Mouse (Mus musculus): Measurements from ENCODE around the gene Arhgap32.

Gene Arhgap32

DNA sequence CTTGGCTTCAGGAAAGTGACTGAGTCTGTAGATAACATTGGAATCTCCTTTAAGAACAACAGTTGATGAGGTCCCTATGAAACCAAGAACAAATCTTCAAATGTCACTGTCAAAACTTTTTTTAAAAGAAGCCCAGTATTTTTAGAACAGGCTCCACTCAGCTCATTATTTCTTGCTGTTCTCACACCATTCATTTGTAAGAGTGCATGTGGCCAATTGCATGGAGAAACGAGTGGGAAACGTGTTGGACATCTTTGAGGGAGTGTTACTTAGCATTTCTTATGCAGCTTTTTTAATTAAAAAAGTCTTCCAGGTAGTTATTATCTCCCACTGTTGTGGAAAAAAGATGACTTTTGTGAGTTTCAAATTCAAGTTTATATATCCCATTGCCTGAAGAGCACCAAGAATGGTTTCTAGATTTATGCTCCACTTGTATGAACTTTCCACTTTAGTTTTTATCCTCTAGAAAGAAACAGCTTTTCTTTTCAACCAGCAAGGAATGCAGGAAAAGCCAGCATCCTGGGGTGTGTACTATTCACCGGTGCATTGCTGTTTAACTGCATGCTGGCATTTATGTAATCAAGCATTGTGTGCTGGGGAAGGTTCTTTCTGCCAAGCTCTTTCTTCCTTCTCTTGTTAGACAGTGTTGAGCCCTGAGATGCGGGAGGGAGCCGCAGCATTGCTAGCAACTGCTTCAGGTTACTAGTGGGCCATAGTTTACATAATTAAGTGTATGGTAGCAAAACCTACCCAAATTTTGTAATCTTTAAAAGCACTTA lies 76.5 kb downstream of the Arhgap32 start:
- peak; percentile 62 for DNase-seq (ENCODE audit: low read depth, low spot score)

GRCm38 (mm10) chr9:32204450-32204990 lies 88.6 kb downstream of the Arhgap32 start:
- no peak for DNase-seq (ENCODE audit: low read depth, low spot score)

- DNase-seq (ENCODE audit: low read depth, low spot score), result no peak
These were observed 91.2 kb downstream of the Arhgap32 start for GRCm38 (mm10) chr9:32207133-32207532.

DNA sequence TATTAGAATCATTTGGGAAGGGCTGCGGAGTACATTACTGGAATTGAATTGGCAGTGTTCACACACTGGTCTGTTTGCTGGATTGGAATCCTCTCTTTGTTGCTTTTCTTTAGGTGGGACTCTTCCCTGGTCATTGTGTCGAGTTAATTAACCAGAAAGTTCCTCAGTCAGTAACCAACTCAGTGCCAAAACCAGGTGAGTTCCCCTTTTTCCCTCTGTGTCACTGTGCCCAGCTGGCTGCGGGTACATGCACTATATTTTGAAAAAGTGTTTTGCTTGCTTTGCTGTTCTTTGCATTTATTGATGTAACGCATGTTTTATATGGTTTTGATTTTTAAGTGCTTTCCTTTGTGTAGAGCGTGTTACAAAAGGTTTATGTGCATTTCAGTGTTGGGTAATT lies 92.1 kb downstream of the Arhgap32 start:
- no peak for DNase-seq (ENCODE audit: low read depth, low spot score)

GRCm38 (mm10) chr9:32216820-32217567 lies 101.1 kb downstream of the Arhgap32 start:
- DNase-seq (ENCODE audit: low read depth, low spot score), result no peak

DNA sequence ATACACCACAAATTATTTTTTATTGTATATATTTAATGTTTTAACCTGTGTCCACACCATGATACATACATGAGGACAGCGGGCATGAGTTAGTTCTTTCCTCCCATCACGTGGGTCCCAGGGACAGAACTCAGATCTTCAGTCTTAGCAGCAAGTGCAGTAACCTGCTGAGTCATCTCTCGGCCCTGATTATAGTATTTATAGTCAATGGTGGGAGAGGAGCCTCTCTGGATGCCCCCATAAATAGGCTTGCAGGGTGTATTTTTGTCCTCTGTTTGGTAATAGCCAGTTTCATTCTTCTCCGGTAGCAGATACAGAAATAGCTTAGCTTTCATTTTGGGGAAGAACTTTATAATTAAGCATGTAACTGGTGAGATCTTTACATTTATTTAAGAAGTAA lies 103.5 kb downstream of the Arhgap32 start:
- DNase-seq (ENCODE audit: low read depth, low spot score), result no peak

- peak; percentile 80 for DNase-seq (ENCODE audit: low read depth, low spot score)
These were observed 106.2 kb downstream of the Arhgap32 start for GRCm38 (mm10) chr9:32222184-32222583.

- DNase-seq (ENCODE audit: low read depth, low spot score), result no peak
These were observed 108.0 kb downstream of the Arhgap32 start for GRCm38 (mm10) chr9:32223739-32224529.

DNA sequence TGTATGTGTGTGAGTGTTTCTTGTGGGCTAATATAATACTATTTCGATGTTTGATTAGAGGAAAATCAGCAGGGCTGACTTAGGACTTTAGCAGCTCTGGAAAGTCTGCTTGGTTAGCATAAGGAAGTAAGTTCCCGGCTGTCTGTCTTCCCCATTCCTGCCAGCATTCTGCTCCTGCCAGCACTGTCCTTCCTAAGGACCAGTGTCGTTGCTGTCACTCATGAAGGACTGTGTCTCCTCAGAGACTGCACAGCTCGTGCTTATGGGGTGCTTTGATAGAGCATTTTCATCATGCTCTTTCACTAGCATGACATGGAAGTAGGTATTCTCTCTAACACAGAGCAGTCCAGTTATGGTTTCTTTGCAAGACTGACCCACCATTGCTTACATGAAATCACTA lies 109.0 kb downstream of the Arhgap32 start:
- DNase-seq (ENCODE audit: low read depth, low spot score), result no peak

DNA sequence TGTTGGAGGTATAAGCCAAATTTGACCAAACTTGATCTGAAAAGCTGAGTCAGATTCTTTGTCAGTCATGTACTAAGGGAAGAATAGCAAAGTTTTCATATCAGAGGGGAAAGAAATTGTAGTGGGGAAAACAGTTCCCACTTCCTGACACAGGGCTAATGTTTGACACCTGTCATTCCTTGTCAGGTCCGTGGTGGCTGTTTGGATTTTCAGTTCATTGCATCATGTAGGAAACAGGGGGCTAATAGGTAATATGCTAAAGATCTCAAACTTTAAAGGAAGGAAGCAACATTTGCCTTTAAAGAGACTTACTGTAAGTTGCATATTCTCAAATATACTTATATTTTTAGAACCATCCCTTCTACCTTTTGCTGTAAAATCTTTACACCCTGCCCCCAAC lies 109.6 kb downstream of the Arhgap32 start:
- no peak for DNase-seq (ENCODE audit: low read depth, low spot score)

- no peak for DNase-seq (ENCODE audit: low read depth, low spot score)
These were observed 111.1 kb downstream of the Arhgap32 start for GRCm38 (mm10) chr9:32227034-32227433.

DNA sequence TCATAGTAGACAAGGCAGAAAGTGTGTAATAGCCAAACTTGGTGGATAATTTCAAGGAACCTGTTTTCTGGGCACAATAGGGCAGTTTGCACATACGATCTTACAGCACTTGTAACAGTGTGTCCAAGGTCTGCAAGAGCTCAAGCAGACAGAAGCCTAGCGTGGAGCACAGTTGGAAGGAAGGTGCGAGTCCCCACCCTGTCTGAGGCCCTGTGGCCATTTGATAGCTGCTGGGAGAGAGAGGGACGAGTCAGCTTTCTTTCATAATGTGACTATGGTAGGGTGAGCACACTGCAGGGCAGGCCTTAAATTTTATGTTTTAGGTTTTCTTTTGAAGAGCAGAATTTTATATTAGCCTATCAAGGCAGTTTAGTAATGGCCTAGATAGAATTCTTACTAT lies 117.7 kb downstream of the Arhgap32 start:
- DNase-seq (ENCODE audit: low read depth, low spot score), result no peak

GRCm38 (mm10) chr9:32234767-32235489 lies 119.0 kb downstream of the Arhgap32 start:
- DNase-seq (ENCODE audit: low read depth, low spot score), result no peak

DNA sequence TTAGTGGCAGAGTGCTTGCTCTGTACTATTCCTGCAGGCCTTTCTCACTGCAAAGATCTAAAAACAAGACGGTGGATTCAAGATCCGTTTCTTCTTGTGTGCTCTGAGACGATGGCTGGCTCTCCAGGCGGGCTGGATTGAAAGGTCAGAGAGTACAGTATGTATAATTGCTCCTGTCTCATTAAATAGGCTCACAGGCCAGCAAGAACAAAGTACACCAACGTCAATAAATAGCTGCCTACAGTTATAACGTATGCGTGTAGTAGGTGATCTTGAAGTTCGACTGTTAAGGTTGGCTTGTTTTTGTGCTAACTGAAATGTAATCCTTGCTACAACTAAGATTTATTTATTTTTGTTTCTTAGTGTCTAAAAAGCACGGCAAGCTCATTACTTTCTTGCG lies 123.0 kb downstream of the Arhgap32 start:
- DNase-seq (ENCODE audit: low read depth, low spot score), result no peak

GRCm38 (mm10) chr9:32239427-32239826 lies 123.5 kb downstream of the Arhgap32 start:
- no peak for DNase-seq (ENCODE audit: low read depth, low spot score)

DNA sequence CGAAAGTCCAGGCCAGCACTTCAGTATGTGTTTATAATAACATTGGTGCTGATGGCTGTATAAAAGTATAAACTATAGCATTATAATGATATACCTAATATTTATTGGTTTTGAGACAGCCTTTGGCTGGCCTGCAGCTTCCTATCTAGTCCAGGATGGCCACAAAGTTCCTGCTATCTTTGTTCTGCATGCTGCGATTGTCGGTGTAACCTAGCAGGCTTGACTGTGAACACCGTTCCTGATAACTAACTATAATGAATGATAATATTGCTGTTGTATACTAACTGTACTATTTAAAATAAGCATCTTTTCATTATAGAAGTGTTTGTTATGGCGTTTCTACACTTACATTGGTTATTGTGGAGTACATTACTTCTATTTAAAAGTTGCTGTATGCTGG lies 124.5 kb downstream of the Arhgap32 start:
- no peak for DNase-seq (ENCODE audit: low read depth, low spot score)

GRCm38 (mm10) chr9:32241637-32242199 lies 125.8 kb downstream of the Arhgap32 start:
- DNase-seq (ENCODE audit: low read depth, low spot score), result no peak

DNA sequence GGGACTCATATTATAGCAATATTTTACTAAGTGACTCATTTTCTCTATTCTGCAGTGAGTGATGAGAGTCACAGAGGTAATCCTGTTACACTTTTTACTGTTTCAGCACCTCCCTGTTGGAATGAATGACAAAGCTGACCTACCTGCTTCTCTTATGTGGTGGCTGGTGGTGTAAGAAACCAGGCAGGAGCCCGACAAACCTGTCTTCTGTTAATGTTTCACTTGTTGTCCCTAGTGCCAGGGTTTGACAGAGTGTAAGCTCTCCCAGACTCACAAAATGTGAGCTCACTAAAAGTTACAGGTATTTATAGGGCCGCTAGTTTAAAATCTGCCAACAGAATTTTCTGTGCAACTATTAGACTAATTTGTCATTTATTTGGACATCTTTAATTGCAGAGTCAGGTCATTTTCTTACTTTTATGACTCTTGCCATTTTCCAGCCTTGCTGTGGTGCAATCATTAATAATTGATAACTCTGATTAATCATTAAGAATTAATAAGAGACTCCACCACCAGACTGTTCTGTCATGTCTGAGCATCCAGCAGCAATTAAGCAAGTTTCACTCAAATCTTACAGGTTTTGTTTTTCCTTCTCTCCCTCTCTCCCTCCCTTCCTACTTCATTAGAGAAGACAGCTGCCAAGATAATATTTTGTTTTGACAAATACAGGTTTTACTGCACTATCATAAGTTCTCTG lies 127.1 kb downstream of the Arhgap32 start:
- DNase-seq (ENCODE audit: low read depth, low spot score), result no peak

- no peak for DNase-seq (ENCODE audit: low read depth, low spot score)
These were observed 129.3 kb downstream of the Arhgap32 start for GRCm38 (mm10) chr9:32245237-32245636.

DNA sequence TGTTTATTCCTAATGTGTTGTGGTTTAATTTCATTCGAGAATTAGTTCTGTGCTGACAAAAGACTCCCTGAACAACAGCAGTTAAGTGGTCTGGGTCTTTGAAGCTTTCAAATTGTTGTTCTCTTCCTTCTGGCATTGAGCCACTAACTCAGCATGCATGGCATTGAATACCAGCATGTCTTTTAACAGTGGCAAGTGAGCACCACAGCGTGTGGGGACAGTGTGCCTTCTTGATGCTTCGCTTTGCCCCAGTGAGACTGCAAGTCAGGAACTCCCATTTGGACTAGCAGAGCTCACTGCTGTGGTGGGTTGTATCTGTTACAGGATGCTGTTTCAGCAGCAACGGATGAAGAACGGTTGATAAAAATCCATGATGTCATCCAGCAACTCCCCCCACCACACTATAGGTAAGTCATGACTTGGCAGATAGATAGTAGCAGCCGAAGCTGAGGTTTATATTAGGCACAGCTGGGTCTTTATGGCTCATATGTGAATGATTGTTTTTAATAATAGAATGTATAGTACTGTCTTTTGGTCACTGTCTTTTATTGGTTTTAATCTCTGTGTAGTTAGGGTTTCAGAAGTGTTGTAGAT lies 130.3 kb downstream of the Arhgap32 start:
- no peak for DNase-seq (ENCODE audit: low read depth, low spot score)
